8 mouse cellular contexts compared by ENCODE assay signal in genomic region chr13:24338343-24338861, GRCm38 (mm10). TPM values are rescaled to one million over a fixed set of nuclear protein-coding genes. Genes with fewer than 3 reads are reported as not detected.
DNase-seq lines count a peak whose midpoint lies in the region; ATAC-seq and TF ChIP-seq lines count a peak whose summit lies in the region.

No protein-coding gene starts in this region.

- H3K4me2 ChIP-seq in kidney, embryonic 15.5 days = no peak overlapping the region
- no peak overlapping the region for H3K4me2 ChIP-seq in heart, embryonic 16.5 days (ENCODE audit: low read depth, low read length)
- H3K4me2 ChIP-seq in midbrain, postnatal 0 days (ENCODE audit: low read depth, low read length, poor library complexity, severe bottlenecking) = no peak overlapping the region

- no peak for ATAC-seq in kidney, embryonic 15.5 days (replicated peaks; ENCODE audit: low FRiP score)
- ATAC-seq in heart, embryonic 16.5 days (replicated peaks; ENCODE audit: extremely low read depth, insufficient read depth, low FRiP score) = peak; percentile 56
- ATAC-seq in midbrain, postnatal 0 days (ENCODE audit: low FRiP score) = no peak

- no peak overlapping the region for H3K9ac ChIP-seq in kidney, embryonic 15.5 days
- H3K9ac ChIP-seq in heart, embryonic 16.5 days (ENCODE audit: low read length) = no peak overlapping the region
- H3K9ac ChIP-seq in midbrain, postnatal 0 days (replicated peaks; ENCODE audit: low read length, poor library complexity, severe bottlenecking) = no peak overlapping the region

- no peaks in the 10 kb centered on the region for H3K27me3 ChIP-seq in kidney, embryonic 15.5 days
- no peaks in the 10 kb centered on the region for H3K27me3 ChIP-seq in heart, embryonic 16.5 days (ENCODE audit: control insufficient read depth, insufficient read depth, low read length)
- no peaks in the 10 kb centered on the region for H3K27me3 ChIP-seq in midbrain, postnatal 0 days (ENCODE audit: insufficient read depth, low read length)

- H3K9me3 ChIP-seq in kidney, embryonic 15.5 days (replicated peaks) = no peaks in the 10 kb centered on the region
- H3K9me3 ChIP-seq in heart, embryonic 16.5 days (replicated peaks; ENCODE audit: control insufficient read depth, low read length) = no peaks in the 10 kb centered on the region
- H3K9me3 ChIP-seq in midbrain, postnatal 0 days (ENCODE audit: low read length) = no peaks in the 10 kb centered on the region

- WGBS in kidney, embryonic 15.5 days = 48% methylated on average over 4 of the region's 4 CpGs
- WGBS in heart, embryonic 16.5 days = 34% methylated on average over 4 of the region's 4 CpGs
- 86% methylated on average over 4 of the region's 4 CpGs for WGBS in midbrain, postnatal 0 days

- H3K27ac ChIP-seq in kidney, embryonic 15.5 days = no peak overlapping the region
- H3K27ac ChIP-seq in heart, embryonic 16.5 days (ENCODE audit: low read length) = peak overlapping the region; percentile 57
- no peak overlapping the region for H3K27ac ChIP-seq in midbrain, postnatal 0 days (ENCODE audit: low read depth, low read length)

- no peaks in the 10 kb centered on the region for H3K36me3 ChIP-seq in kidney, embryonic 15.5 days
- H3K36me3 ChIP-seq in heart, embryonic 16.5 days (ENCODE audit: control insufficient read depth, insufficient read depth) = no peaks in the 10 kb centered on the region
- H3K36me3 ChIP-seq in midbrain, postnatal 0 days (ENCODE audit: insufficient read depth, low read length) = no peaks in the 10 kb centered on the region

- DNase-seq in kidney, adult 18-20 months = peak; percentile 14
- DNase-seq in lung, adult 18-20 months = peak; percentile 79 to 84
- DNase-seq in thymus, postnatal 14 days = peak; percentile 36
- no peak for DNase-seq in midbrain, postnatal 0 days (ENCODE audit: low spot score)
- DNase-seq in urinary bladder, postnatal 10 days (ENCODE audit: low spot score) = no peak
- no peak for DNase-seq in left cerebral cortex, adult 11 months (ENCODE audit: low spot score)

- no peaks in the 10 kb centered on the region for H3K4me1 ChIP-seq in kidney, embryonic 15.5 days
- peaks cover 10% of the 10 kb centered on the region for H3K4me1 ChIP-seq in heart, embryonic 16.5 days (ENCODE audit: control insufficient read depth, insufficient read depth, low read length)
- no peaks in the 10 kb centered on the region for H3K4me1 ChIP-seq in midbrain, postnatal 0 days (ENCODE audit: insufficient read depth, low read length)

- TF ChIP-seq CTCF in midbrain, postnatal 0 days (IDR thresholded peaks at IDR 0.05) = no peak

- no peak overlapping the region for H3K4me3 ChIP-seq in kidney, embryonic 15.5 days (replicated peaks)
- no peak overlapping the region for H3K4me3 ChIP-seq in heart, embryonic 16.5 days (ENCODE audit: low read length)
- no peak overlapping the region for H3K4me3 ChIP-seq in midbrain, postnatal 0 days (ENCODE audit: low read depth, low read length)

RNA-seq across cellular contexts. Expression of gene Cmah, which starts 11.2 kb away (rescaled TPM):
- polyA plus RNA-seq in kidney, embryonic 15.5 days (2015; fragmentation: Nextera tagmentation; extraction: Ambion mirVana) = 0.86 and 1.1 TPM in 2 replicates
- 0.75 and 2.2 TPM in 2 replicates for polyA plus RNA-seq in heart, embryonic 16.5 days (2015; fragmentation: Nextera tagmentation; extraction: Ambion mirVana)
- total RNA-seq in midbrain, postnatal 0 days (2014; rRNA removed) = 0.05 TPM in 2 replicates
- 0.14 and 0.17 TPM in 2 replicates for polyA plus RNA-seq in midbrain, postnatal 0 days (2015; fragmentation: Nextera tagmentation; extraction: Ambion mirVana)

RNA-seq across cellular contexts. Expression of gene Carmil1, which starts 57.8 kb away (rescaled TPM):
- polyA plus RNA-seq in kidney, embryonic 15.5 days (2015; fragmentation: Nextera tagmentation; extraction: Ambion mirVana) = 51.6 and 52.5 TPM in 2 replicates
- polyA plus RNA-seq in heart, embryonic 16.5 days (2015; fragmentation: Nextera tagmentation; extraction: Ambion mirVana) = 8.4 and 9.7 TPM in 2 replicates
- 47.6 and 56.8 TPM in 2 replicates for total RNA-seq in midbrain, postnatal 0 days (2014; rRNA removed)
- polyA plus RNA-seq in midbrain, postnatal 0 days (2015; fragmentation: Nextera tagmentation; extraction: Ambion mirVana) = 38.5 and 40.7 TPM in 2 replicates

Comparison
In these comparisons a context has a peak if more than half of its experiments do, and no peak if none do; other contexts are left out.
1. DNase-seq: peak in kidney, adult 18-20 months (single experiment), lung, adult 18-20 months (2 of 2) and thymus, postnatal 14 days (single experiment); none in midbrain, postnatal 0 days (single experiment), urinary bladder, postnatal 10 days (single experiment) and left cerebral cortex, adult 11 months (single experiment).